Mouse (Mus musculus) B cell, adult 67 days (primary cell): ENCODE data around the gene Plk3. TPM values are rescaled to one million over a fixed set of nuclear protein-coding genes. Genes with fewer than 3 reads are reported as not detected.

ENCODE experiments used
- total RNA-seq, 2 experiments: library from RNA; stranded (reverse); gene quantifications; 4 replicates each; pipeline ENCODE4 v1.2.4; 2023

The Plk3 gene
- 10 to 100 TPM; 18.9 to 21.4 TPM for total RNA-seq

GRCm38 (mm10) chr4:117133817-117134600 lies at the start of gene Plk3:
TSS of gene Plk3 (minus strand) at chr4:117133963.

GRCm38 (mm10) chr4:117181863-117182758 lies 48.3 kb upstream of the Plk3 start, which contains the start of gene Kif2c:
TSS of gene Kif2c (minus strand) at chr4:117182639.

GRCm38 (mm10) chr4:117155792-117156355 lies 22.1 kb upstream of the Plk3 start, which contains the start of gene Rps8:
TSS of gene Rps8 (minus strand) at chr4:117156243.

GRCm38 (mm10) chr4:117126675-117127290 lies 7.0 kb downstream of the Plk3 start, which contains the start of gene Tctex1d4:
TSS of gene Tctex1d4 (plus strand) at chr4:117126794.

GRCm38 (mm10) chr4:117125348-117125909 lies 8.3 kb downstream of the Plk3 start, which contains the start of gene Btbd19:
TSS of gene Btbd19 (minus strand) at chr4:117125725.

GRCm38 (mm10) chr4:117095551-117096452 lies 38.0 kb downstream of the Plk3 start, which contains the start of gene Ptch2:
TSS of gene Ptch2 (plus strand) at chr4:117096075.

Other genes starting within 250 kb of the Plk3 start
- 10 to 100 TPM; 52.1 to 57.3 TPM for gene Urod, start 139.6 kb downstream of the Plk3 start, total RNA-seq
- 10 to 100 TPM; 48.4 to 52.1 TPM for gene Hectd3, start 138.6 kb downstream of the Plk3 start, total RNA-seq
- 10 to 100 TPM; 29.2 to 32.0 TPM for gene Eif2b3, start 114.6 kb downstream of the Plk3 start, total RNA-seq
- gene Ptch2, start 37.9 kb downstream of the Plk3 start, total RNA-seq, result under 1 TPM in 1 of 2 experiments, not detected in 1; 0.32 TPM
- gene Btbd19, start 8.2 kb downstream of the Plk3 start, total RNA-seq, result 10 to 100 TPM; 23.6 to 24.9 TPM
- gene Tctex1d4, start 7.2 kb downstream of the Plk3 start, total RNA-seq, result under 1 TPM in 1 of 2 experiments, not detected in 1; 0.58 TPM
- 1,000 to 10,000 TPM; 1,976 to 2,109 TPM for gene Rps8, start 22.3 kb upstream of the Plk3 start, total RNA-seq
- gene Kif2c, start 48.7 kb upstream of the Plk3 start, total RNA-seq, result under 1 TPM; 0.36 to 0.87 TPM
- not detected for gene Tmem53, start 118.0 kb upstream of the Plk3 start, total RNA-seq
- not detected for gene Armh1, start 118.2 kb upstream of the Plk3 start, total RNA-seq